Mouse (Mus musculus) mouse trophoblast stem cell (cell line): Measurements from ENCODE around the gene H2-T24.
"Not testable (repeated sequence)": the region's sequence is repeated elsewhere in the genome, so short reads cannot be mapped to it uniquely, and the experiment has no call there.

ENCODE experiments used
- in situ Hi-C, 2 experiments: fragments of 300-500 bp; cut with MseI, MboI; formaldehyde crosslinking; loops; 2 replicates in 1 of 2; 3 replicates in 1 of 2; pipeline ENCODE4 v1.15.1; 2025

H2-T24 gene

DNA sequence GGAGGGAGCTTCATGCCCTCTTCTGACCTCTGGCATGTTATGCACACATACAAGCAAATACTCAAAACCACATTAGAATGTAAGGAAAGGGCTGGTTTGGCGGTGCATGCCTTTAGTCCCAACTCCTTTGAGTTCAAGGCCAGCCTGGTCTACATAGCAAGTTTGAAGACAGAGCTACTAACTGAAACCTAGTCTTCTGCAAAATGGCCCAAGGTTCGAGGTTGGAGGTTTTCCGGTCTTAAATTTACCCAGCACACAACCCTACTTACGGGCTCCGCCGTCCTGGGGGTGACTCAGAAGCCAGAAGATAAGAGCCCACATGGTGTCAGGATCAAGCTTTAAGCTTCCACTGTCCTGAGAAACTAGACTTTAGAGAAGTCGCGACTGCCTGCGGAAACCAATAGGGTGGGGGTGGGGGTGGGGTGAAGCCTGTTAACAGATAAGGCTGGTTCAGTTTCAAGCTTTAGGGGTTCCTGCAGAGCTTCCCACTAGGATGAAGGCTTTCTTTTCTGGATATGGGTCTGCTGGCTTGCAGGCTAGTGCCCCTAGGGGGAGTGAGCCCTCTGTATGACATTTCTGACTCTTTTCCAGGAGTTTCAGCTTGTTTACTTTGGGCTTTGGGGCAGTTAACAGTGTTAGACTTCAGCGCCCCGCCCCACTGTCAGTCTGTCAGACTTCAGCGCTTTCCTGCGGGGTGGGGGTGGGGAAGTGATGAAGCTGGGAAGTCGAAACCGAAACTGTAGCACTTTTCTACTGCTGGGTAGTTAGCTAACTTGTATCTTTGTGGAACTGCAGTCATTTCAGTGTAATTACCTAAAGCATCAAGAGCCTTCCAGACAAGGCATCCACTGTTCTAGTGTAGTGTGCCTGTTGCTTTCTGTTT, at the start of gene H2-T24:
H2-T24 (minus strand) TSS at position 370 of the 883 bp plus-strand sequence.
- in situ Hi-C loops: no loop called here

DNA sequence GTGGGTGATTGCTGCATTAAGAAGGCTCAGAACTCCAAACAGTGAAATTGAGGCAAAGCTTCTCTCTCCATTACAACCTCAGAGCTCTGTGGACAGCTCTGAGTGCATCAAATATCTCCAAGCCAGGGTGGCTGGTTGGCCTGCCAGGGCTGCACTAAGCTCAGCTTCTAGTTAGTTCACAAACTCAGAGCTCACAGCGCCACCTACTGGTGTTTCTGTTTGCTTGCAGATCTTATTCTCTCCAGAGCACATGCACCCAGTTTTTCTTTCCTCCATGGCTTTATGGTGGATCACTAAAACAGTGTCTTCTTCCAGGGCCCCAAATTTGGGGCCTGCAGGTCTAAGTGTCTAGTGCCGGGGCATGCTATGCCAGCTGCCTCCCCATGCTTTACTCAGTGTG, 40.5 kb upstream of the H2-T24 start:
- in situ Hi-C loops: loop anchor here (10.0 kb wide), 2 partner anchors 74 to 134 kb away; partner anchors contain the start of gene H2-T3 (in 2 of the 2)

DNA sequence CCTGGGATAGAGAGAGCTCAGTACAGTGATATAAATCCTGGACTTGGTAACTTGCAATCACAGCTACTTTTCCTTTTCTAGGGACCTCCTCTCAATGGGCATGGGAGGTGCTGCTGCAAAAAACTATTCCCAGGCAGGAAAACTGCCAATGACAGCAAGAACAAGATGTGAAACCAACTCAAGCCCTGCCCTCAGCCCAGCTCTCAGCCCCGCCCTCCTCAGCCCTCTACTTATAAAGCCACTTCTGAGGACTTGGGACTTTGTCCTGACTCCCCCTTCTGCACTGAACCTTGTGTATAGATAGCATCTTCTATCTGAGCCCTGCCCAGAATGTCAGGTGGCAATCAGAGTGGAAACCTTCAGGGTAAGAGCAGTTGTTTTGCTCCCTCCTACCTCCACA, 38.0 kb upstream of the H2-T24 start, which contains the start of gene Gm11127:
Gm11127 (minus strand) TSS at position 10 of the 400 bp plus-strand sequence.
- in situ Hi-C loops: not testable (repeated sequence)

DNA sequence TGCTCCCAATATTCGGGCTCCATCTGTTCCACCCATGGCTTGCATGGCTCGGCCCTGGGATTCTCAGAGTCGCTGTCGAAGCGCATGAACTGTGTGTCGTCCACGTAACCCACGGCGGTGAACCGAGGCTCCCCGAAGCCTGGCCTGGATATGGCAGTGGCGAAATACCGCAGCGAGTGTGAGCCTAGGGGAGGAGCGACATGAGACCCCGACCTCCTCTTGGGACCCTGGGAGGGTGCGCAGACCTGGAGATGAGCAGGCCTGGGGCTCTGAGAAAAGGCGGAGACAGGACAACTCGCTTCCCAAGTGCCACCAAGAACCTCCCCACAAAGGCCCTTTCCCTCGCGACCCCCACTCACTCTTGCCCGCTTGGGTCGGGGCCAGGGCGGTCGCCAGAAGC, 37.6 kb upstream of the H2-T24 start:
- in situ Hi-C loops: not testable (repeated sequence)

DNA sequence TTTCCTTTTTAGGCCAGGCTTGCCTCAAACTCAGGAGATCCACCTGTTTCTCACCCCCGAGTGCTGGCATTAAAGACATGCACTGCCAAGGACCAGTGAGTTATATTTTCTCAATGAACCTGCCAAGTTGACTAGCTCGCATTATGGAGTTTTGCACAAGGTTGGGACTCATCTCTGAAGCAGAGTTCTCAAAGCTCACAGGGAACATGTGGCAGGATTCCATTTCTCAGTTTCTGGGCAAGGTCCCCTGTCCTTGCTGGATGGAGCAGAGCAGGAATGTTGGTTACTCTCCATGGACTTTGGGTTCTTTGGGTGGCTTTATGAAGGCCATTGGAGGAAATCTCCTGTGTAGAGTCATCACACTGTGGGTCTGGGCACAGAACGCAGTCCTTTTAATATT, 22.9 kb upstream of the H2-T24 start:
- in situ Hi-C loops: no loop called here

DNA sequence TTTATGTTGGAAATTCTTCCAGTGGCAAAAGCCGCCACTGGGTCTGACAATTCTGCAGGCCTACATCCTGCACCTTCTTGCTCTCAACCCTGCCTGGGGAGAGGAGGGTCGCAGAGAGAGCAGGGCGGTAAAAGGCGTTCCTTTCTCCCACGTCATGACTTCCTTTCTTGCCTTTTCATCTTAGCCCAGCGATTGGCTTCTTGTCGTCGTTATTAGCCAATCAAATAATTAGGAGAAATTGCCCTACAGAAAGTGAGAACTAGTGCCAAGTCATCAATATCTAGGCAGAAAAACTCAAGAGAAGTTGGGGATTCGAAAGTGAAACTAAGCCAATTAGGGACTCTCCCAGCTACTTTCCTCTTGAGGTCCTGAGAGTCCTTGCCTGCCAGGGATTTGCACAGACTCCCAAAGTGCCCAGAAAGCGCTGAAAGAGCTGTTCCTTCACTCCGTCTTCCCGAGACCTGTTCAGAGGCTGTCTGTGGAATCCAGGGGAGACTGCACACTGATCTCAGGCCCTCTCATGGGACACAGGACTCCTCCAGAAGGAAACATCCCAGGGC, 22.3 kb upstream of the H2-T24 start, which contains the start of the genes H2-T22 and Gm6034:
H2-T22 (minus strand) TSS at position 138 of the 560 bp plus-strand sequence.
Gm6034 (plus strand) TSS at position 352 of the 560 bp plus-strand sequence.
- in situ Hi-C loops: not testable (repeated sequence)

DNA sequence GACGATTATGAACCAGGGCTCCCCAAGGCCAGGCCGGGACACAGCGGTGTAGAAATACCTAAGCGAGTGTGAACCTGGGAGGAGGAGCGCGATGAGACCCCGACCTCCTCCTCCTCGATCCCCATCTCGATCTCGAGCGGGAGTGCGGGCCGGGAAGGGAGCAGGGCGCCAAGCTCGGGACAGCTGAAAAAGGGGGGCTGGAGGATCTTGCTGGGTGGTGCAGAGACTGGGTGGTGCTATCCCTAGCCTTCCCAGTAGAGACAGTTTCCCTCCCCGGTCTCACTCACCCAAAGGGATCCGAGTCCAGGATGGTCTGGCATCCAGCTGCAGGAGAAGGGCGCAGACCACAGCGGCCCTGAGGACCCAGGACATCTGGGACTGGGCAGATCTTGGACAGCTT, 21.7 kb upstream of the H2-T24 start:
- in situ Hi-C loops: not testable (repeated sequence)

DNA sequence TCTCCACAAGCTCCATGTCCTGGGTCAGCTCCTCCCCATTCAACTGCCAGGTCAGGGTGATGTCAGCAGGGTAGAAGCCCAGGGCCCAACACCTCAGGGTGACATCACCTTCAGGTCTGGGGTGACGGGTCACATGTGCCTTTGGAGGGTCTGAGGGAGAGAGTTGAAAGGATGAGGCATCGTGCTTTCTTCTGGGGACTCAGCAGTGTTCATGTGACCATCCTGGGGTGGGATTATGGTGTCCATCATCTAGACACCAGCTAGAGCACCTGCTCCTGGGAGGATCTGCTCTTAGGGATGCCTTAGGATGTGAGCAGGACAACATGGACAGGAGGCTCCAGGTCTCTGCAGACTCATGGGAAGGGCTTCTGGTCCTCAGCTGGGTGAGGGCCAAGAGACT, 20.2 kb upstream of the H2-T24 start:
- in situ Hi-C loops: not testable (repeated sequence)

DNA sequence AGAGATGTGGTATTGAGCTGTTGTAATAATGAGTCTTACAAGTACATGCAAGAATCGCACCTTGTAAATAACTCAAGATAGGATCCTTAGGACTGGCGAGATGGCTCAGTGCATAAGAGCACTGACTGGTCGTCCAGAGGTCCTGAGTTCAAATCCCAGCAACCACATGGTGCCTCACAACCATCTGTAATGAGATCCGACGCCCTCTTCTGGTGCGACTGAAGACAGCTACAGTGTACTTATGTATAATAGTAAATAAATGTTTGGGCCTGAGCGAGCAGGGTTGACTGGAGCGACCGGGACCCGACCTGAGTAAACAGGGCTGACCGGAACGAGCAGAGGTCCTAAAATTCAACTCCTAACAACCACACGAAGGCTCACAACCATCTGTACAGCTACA, 15.8 kb upstream of the H2-T24 start:
- in situ Hi-C loops: not testable (repeated sequence)

DNA sequence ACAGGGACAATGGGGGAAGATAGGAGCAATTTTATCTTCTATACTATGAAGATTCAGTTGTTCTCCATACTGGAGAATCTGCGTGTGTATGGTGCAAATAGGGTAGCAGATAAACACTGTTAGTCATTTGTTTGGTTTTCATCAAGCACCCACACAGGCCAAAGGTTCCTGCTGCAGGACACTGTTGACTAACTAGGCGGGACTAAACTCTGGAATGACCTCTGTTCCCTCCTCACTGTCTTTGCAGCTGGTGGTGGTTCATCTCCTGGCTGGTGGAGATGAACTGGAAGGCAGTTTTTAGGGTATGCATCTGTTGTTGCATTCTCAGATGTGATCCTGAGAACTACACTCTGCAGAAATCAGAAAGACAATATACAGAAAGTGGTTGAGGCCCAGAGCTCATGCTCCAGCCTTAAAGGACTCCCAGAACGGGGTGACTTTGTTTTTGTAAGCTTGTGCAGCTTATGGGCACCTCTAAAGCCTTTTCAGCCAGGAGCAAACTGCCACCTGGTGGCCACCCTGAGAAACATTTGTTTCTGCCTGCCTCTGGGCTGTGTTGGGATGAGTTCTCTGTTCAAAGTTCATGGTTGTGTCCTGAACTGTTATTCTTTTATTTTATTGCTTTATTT, 14.8 kb upstream of the H2-T24 start:
- in situ Hi-C loops: not testable (repeated sequence)

DNA sequence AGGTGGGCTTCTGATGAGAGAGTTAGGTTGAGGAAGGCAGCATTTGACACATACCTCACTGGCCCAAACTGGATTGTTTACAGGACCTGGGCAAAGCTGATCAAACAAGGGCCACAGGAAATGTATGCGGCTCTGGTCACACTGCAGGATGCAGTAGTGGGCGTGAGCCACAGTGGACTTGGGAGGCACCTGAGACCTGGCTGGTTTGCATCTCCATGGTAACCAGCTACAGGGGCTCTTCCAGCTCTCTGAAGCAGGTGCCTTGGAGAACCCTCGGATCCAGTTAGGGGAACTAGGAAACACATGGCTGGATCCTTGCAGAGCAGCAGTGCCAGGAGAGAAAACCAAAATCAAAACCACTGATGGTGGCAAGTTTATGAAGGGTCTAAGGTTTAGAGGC, 14.2 kb upstream of the H2-T24 start:
- in situ Hi-C loops: not testable (repeated sequence)

DNA sequence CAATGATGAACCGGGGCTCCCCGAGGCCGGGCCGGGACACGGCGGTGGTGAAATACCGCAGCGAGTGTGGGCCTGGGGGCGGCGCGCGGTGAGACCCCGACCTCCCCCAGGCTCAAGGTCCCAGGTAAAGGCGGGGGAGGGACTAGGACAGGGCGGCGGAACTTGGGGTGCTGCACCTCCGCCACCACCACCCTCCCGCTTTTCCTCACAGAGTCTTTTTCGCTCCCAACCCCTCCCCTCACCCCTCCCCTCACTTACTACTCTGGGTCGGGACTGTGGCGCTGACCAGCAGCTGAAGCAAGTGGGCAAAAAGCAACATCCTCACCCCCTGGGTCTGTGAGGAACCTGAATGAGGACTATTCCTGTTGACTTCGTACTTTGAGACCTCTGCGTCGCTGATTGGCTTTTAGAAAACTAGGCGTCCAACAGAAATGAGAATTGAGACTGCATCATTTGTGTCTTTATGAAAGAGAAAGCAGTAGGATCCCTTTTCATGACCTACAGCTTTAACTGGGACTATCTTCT, 12.1 kb upstream of the H2-T24 start, which contains the start of gene H2-T23:
H2-T23 (minus strand) TSS at position 505 of the 525 bp plus-strand sequence.
- in situ Hi-C loops: not testable (repeated sequence)

DNA sequence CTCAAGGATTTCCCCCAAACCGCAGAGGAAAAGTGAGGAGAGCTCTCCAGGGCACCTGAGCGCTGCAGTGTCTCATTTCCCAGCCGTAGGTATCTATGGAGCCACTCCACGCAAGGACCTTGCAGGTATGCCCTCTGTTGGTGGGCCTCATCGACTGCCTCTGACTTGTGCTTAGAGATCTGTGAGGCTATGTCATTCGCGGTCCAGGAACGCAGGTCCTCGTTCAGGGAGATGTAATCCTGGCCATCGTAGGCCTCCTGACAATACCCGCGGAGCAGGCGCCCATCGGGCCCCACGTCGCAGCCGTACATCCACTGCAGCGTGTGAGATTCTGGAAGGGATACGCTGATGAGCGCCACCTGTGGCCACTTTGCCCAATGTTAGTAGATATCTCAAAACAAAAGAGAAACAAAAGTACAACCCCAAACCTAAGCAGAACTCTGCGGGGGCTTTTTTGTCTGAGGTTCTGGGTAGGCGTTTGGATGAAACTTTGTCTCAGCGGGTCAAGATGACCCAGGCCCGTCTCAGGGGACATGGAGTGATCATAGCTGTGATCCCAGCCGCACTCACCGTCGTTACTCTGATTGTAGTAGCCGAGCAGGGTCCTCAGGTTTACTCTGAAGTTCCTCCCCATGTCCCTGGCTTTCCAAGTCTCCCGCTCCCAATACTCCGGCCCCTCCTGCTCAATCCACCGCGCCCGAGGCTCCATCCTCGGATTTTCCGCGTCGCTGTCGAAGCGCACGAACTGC, 11.4 kb upstream of the H2-T24 start:
- in situ Hi-C loops: not testable (repeated sequence)

DNA sequence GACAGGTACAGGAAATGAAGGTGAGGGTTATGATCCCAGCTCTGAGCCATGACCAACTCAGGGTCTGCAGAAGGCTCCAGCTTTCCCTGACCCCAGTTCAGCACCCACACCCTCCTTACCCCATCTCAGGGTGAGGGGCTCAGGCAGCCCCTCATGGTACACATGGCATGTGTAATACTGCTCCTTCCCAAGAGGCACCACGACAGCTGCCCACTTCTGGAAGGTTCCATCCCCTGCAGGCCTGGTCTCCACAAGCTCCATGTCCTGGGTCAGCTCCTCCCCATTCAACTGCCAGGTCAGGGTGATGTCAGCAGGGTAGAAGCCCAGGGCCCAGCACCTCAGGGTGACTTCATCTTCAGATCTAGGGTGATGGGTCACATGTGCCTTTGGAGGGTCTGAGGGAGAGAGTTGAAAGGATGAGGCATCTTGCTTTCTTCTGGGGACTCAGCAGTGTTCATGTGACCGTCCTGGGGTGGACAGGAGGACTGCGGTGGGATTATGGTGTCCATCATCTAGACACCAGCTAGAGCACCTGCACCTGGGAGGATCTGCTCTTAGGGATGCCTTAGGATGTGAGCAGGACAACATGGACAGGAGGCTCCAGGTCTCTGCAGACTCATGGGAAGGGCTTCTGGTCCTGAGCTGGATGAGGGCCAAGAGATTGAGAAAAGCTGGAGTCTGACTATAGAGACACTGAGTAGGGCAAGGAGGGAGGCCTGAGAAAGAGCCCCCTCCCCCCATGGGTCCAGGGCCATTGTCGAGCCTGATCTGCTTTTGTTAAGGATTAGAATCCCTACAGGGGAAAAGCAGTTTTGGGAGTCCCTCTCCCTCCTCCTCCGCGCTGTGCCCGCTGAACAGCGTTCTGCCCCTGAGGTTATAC, 10.6 kb upstream of the H2-T24 start:
- in situ Hi-C loops: not testable (repeated sequence)

DNA sequence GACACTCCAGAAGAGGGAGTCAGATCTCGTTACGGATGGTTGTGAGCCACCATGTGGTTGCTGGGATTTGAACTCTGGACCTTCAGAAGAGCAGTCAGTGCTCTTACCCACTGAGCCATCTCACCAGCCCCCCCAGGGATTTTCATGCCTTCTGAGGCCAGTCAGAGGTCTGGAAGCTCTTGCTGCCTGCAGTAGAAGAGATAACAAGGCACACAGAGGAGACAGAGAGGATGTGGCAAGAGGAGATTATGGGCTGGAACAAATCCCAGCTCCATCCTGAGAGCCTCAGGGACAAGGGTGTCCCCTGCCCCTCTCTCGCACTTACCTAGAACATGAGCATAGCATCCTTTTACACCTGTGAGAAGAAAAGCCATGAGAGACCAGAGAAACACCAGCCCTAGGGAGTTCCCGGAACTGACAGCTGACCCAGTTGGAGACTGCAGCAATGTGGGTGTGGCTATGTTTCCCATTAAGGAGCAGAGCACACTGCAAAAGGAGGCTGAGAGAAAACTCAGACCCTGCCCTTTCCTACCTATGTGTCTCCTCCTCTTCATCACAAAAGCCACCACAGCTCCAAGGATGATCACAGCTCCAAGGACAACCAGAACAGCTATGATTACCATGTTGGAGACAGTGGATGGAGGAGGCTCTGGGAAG, 9.8 kb upstream of the H2-T24 start:
- in situ Hi-C loops: not testable (repeated sequence)

DNA sequence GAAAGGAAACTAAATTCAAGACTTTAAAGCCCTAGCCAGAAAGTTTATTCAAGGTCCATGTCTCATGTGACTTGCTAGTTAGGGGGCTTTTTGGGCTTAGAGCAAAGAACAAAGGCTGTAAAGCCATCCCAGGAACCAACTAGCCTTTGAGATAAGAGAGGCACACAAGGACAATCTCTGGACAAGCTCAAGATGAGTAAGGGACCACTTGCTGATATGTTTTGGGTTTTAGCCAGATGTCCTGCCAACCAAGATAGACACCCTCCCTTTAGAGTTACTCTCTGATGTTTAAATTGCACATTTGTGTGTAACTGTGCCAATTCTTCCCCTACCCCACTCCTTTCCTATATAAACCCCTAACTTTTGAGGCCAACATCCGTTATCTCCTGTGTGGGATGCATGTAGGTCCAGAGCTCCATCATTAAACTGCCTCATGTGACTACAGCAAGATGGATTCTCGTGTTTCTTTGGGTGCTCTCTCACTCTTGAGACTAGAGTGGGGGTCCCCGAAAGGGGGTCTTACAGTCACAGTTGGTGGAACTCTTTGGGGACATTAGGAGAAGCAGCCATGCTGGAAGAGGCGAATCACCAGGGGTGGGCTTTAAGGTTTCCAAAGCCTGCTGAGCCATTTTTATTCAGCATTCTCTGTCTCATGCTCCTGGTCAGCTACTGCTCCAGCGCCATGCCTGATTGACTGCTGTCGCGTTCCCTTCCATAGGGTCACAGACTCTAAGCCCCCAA, 8.7 kb upstream of the H2-T24 start:
- in situ Hi-C loops: no loop called here

DNA sequence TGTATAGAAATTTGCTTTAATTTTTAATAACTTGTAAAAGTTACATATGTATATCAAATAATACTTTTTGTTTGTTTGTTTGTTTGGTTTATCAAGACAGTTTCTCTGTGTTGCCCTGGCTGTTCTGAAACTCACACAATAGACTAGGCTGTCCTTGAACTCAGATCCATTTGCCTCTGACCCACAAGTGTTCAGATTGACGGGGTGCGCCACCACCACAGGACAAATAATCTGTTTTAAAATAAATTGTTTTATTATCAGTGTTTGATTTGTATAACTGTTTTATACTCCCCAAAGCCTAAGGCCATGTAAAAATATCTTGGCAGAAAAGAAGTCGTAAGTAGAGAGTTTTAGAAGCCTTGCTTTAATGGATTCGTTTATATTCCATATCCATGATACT, 7.3 kb upstream of the H2-T24 start:
- in situ Hi-C loops: no loop called here

DNA sequence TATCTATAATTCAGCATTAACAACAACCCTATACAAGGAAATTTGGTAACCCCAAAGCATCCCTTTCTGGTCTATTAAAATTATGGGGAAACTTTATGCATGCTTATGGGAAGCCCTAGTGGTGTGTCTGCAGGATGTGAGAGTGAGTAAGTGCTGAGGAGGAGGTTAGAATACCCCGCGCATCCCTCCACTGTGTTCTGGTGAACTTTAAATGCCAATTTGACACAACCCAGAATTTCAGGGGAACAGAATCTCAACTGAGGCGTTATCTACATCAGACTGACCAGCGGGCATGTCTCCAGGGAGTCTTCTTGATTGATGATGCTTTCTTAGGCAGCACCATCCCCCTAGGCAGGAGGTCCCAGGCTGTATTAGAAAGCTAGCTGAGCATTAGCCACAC, 5.5 kb upstream of the H2-T24 start:
- in situ Hi-C loops: no loop called here

DNA sequence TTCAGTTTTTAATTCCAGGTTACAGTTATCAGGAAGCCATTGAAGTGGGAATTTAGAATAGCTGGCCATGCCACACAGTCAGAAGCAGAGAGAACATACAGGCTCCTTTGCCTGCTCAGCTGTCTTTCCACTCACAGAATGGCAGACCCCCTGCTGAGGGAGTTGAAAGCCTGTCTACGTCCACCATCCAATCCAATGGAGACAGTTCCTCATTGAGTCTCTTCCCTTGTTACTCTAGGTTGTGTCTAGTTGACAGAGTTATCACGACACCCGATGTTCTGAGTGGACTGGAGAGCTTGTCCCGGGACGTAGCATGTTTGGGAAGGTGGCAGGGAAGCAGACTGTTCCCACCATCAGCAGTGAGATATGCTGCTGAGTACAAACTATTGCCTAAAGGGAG, 4.8 kb upstream of the H2-T24 start:
- in situ Hi-C loops: no loop called here
